Mouse (Mus musculus) kidney, adult 2 months (tissue): ENCODE results near the gene Sik3. TPM values are rescaled to one million over a fixed set of nuclear protein-coding genes. Genes with fewer than 3 reads are reported as not detected.
A peak's percentile ranks its signal among the peaks of the same experiment; 100 is the strongest.

ENCODE experiments used
- DNase-seq: peaks from one replicate; pipeline ENCODE4 v3.0.0; 2021
- H3K27ac ChIP-seq: fragments of 200-500 bp; 2 replicates; pipeline ENCODE4 v1.5.1; 2012; ENCODE audit warnings: low read depth, low read length, control low read depth, inconsistent platforms; ENCODE audit not compliant: insufficient read depth
- H3K27me3 ChIP-seq: fragments of 200-500 bp; replicated peaks from 2 replicates; pipeline ENCODE4 v1.6.1; 2012; ENCODE audit warnings: mild to moderate bottlenecking, moderate library complexity, low read length, inconsistent platforms; ENCODE audit not compliant: control insufficient read depth, insufficient read depth
- H3K36me3 ChIP-seq: fragments of 200-500 bp; 2 replicates; pipeline ENCODE4 v1.6.1; 2012; ENCODE audit warnings: mild to moderate bottlenecking, moderate library complexity, low read length, inconsistent platforms; ENCODE audit not compliant: control insufficient read depth, insufficient read depth
- H3K4me1 ChIP-seq: fragments of 200-500 bp; 2 replicates; pipeline ENCODE4 v1.6.1; 2011; ENCODE audit warnings: low read length; ENCODE audit not compliant: control insufficient read depth, insufficient read depth
- H3K4me3 ChIP-seq: fragments of 200-500 bp; 2 replicates; pipeline ENCODE4 v1.5.1; 2011; ENCODE audit warnings: mild to moderate bottlenecking, low read depth, low read length, control low read depth; ENCODE audit not compliant: insufficient read depth
- CTCF ChIP-seq: fragments of 200-500 bp; conservative IDR thresholded peaks from 2 replicates; pipeline ENCODE4 v1.5.1; 2011; ENCODE audit warnings: low read depth, mild to moderate bottlenecking, control low read depth, low read length, moderate library complexity, mixed read lengths; ENCODE audit not compliant: insufficient read depth, insufficient read length
- POLR2A ChIP-seq: fragments of 200-500 bp; IDR thresholded peaks from one replicate; pipeline ENCODE4 v1.6.1; 2011; ENCODE audit warnings: low read depth, low read length, control low read depth
- WGBS: fragments of 180-500 bp; shearing (Covaris S2); methylation state at CpG from one replicate; pipeline ENCODE4 v1.1.7; 2018; 5-methylcytosine and 5-hydroxymethylcytosine counted together
- polyA plus RNA-seq: library from polyadenylated mRNA; depleted of rRNA; stranded (reverse); fragments of >200 nt; gene quantifications from 2 replicates; pipeline ENCODE4 v1.2.3, GENCODE M21; 2012

Sik3 gene
- polyA plus RNA-seq, 1 experiment, result 32.2 TPM

- Histone ChIP-seq H3K27ac (no peak overlapping the region), H3K4me1 (no peaks in the 10 kb centered on the region), H3K4me3 (no peak overlapping the region), H3K36me3 (peaks cover 2% of the 10 kb centered on the region; the same call in 1 of the 2 replicates), H3K27me3 (no peaks in the 10 kb centered on the region)
- no peak for TF ChIP-seq CTCF
- DNase-seq, result no peak
- WGBS, result 54% methylated on average over 8 of the region's 8 CpGs
These were observed 178.6 kb downstream of the Sik3 start for GRCm38 (mm10) chr9:46191234-46191633.

DNA sequence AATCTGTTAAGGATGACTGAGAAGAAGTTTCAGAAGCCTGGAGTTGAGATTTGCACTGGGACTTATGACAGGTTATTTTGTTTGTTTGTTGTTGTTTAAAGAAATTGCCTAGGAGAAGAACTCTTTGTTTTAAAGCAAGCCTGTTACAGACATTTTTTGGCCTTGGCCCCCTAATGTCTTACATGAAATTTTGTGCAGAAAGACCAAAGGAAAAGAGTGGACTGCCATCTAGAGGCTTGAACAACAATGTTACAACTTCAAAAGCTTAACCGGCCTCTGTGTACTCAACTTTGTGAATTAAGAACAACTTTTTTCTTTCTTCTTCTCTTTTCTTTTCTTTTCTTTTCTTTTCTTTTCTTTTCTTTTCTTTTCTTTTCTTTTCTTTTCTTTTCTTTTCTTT lies 179.0 kb downstream of the Sik3 start:
- no peak overlapping the region for H3K27ac ChIP-seq
- H3K36me3 ChIP-seq, result peaks cover 2% of the 10 kb centered on the region; the same call in 1 of the 2 replicates
- H3K4me1 ChIP-seq, result no peaks in the 10 kb centered on the region
- 13% methylated on average over 1 of the region's 1 CpGs for WGBS
- no peak overlapping the region for H3K4me3 ChIP-seq
- peak; percentile 52 for DNase-seq
- no peaks in the 10 kb centered on the region for H3K27me3 ChIP-seq
- TF ChIP-seq POLR2A (no peak), CTCF (0 out of 2 replicates have a peak, but pooled peaks have one; percentile 25)

- Histone ChIP-seq H3K27me3 (no peaks in the 10 kb centered on the region), H3K4me3 (no peak overlapping the region), H3K36me3 (peaks cover 2% of the 10 kb centered on the region; the same call in 1 of the 2 replicates), H3K4me1 (no peaks in the 10 kb centered on the region), H3K27ac (no peak overlapping the region)
- DNase-seq, result no peak
- TF ChIP-seq CTCF, result no peak
- TF ChIP-seq POLR2A, result no peak
- 74% methylated on average over 6 of the region's 6 CpGs for whole genome bisulfite sequencing
These were observed 180.0 kb downstream of the Sik3 start for GRCm38 (mm10) chr9:46192642-46193041.

DNA sequence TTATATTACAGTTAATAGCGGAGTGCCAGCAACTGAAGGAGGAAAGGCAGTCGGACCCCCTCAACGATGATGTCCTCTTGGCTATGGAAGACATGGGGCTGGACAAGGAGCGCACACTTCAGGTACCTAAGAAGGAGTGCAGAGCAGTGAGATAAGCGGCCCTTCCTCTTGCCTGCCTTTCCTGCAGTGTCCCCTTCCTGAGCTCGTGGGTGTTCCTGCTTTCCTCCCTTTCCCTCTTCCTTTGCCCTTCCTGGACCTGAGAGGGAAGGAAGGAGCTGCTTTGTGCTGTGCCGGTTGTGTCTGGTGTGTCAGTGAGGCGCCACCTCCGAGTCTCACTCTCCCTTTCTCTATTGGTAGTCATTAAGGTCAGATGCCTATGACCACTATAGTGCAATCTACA lies 182.2 kb downstream of the Sik3 start:
- TF ChIP-seq CTCF (no peak), POLR2A (no peak)
- Histone ChIP-seq H3K27ac (no peak overlapping the region), H3K36me3 (peaks cover 4% of the 10 kb centered on the region)

GRCm38 (mm10) chr9:46196699-46197169 lies 184.1 kb downstream of the Sik3 start:
- peak overlapping the region; percentile 51 for H3K27ac ChIP-seq
- peak; percentile 57 for DNase-seq
- WGBS, result 55% methylated on average over 12 of the region's 12 CpGs
- peaks cover 4% of the 10 kb centered on the region for H3K36me3 ChIP-seq
- H3K27me3 ChIP-seq, result no peaks in the 10 kb centered on the region
- no peaks in the 10 kb centered on the region for H3K4me1 ChIP-seq
- no peak for TF ChIP-seq CTCF
- no peak for TF ChIP-seq POLR2A
- no peak overlapping the region for H3K4me3 ChIP-seq

More for the DNA sequence above, 182.2 kb downstream of the Sik3 start:
- no peak for DNase-seq
- no peaks in the 10 kb centered on the region for H3K27me3 ChIP-seq
- H3K4me3 ChIP-seq, result no peak overlapping the region
- no peaks in the 10 kb centered on the region for H3K4me1 ChIP-seq
- WGBS, result 68% methylated on average over 9 of the region's 9 CpGs

- Histone ChIP-seq H3K27ac (no peak overlapping the region), H3K4me1 (no peaks in the 10 kb centered on the region), H3K36me3 (peaks cover 4% of the 10 kb centered on the region), H3K4me3 (no peak overlapping the region), H3K27me3 (no peaks in the 10 kb centered on the region)
- TF ChIP-seq CTCF (no peak), POLR2A (no peak)
- WGBS, result 87% methylated on average over 9 of the region's 9 CpGs
- no peak for DNase-seq
These were observed 185.8 kb downstream of the Sik3 start for GRCm38 (mm10) chr9:46198461-46198860.

DNA sequence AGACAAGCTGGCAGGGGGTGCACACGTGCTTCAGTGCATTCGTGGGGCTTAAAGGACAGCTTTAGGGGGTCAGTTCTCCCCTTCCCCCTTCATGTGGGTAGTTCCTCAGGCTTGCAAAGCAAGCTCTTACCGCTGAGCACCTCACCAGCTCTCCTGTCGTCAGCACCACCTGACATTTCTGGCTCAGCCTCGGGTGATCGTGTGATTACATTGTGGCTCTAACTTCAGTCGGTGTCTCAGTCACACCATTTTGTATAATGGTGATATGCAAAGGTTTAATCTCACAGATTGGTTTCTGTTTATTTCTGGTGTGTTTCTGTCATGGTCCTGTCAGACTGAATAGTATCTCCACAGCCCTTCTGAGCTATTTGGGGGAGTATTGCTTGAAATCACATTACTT lies 186.3 kb downstream of the Sik3 start:
- Histone ChIP-seq H3K36me3 (peaks cover 4% of the 10 kb centered on the region), H3K4me3 (no peak overlapping the region), H3K27ac (no peak overlapping the region), H3K27me3 (no peaks in the 10 kb centered on the region), H3K4me1 (no peaks in the 10 kb centered on the region)
- DNase-seq, result no peak
- 77% methylated on average over 7 of the region's 7 CpGs for WGBS
- no peak for TF ChIP-seq CTCF
- TF ChIP-seq POLR2A, result no peak
